Mouse (Mus musculus) liver, embryonic 11.5 days (tissue): ENCODE data around the gene Cops4. TPM values are rescaled to one million over a fixed set of nuclear protein-coding genes. Genes with fewer than 3 reads are reported as not detected.

Experiments
- ATAC-seq: fragments of 200-750 bp; cut with Nextera tagmentation; replicated peaks from 2 replicates; pipeline ENCODE4 v1.8.0; 2017; ENCODE audit warnings: moderate number of reproducible peaks, mild to moderate bottlenecking, moderate TSS enrichment, moderate library complexity; ENCODE audit not compliant: low FRiP score
- DNase-seq: peaks from one replicate; pipeline ENCODE4 v3.0.0-alpha.2; 2017; ENCODE audit warnings: low spot score
- H3K27ac ChIP-seq: fragments of 300-500 bp; sonication (generic); 2 replicates; pipeline ENCODE4 v1.5.1; 2014; ENCODE audit warnings: mild to moderate bottlenecking, low read depth, low read length, control low read depth
- H3K27me3 ChIP-seq: fragments of 300-500 bp; sonication (generic); replicated peaks from 2 replicates; pipeline ENCODE4 v1.6.1; 2014; ENCODE audit warnings: low read length, mixed read lengths; ENCODE audit not compliant: control insufficient read depth, insufficient read depth
- H3K36me3 ChIP-seq: fragments of 300-500 bp; sonication (generic); 2 replicates; pipeline ENCODE4 v1.6.1; 2014; ENCODE audit warnings: mild to moderate bottlenecking, low read length, moderate library complexity, mixed read lengths; ENCODE audit not compliant: control insufficient read depth, insufficient read depth
- H3K4me1 ChIP-seq: fragments of 300-500 bp; sonication (generic); replicated peaks from 2 replicates; pipeline ENCODE4 v1.6.1; 2014; ENCODE audit warnings: low read length, mixed read lengths; ENCODE audit not compliant: control insufficient read depth, insufficient read depth
- H3K4me2 ChIP-seq: fragments of 300-500 bp; sonication (generic); 2 replicates; pipeline ENCODE4 v1.6.1; 2014; ENCODE audit warnings: mild to moderate bottlenecking, control low read depth, moderate library complexity
- H3K4me3 ChIP-seq: fragments of 300-500 bp; sonication (generic); 2 replicates; pipeline ENCODE4 v1.5.1; 2014; ENCODE audit warnings: low read depth, low read length, control low read depth
- H3K9ac ChIP-seq: fragments of 300-500 bp; sonication (generic); 2 replicates; pipeline ENCODE4 v1.6.1; 2014; ENCODE audit warnings: low read depth, low read length, control low read depth
- H3K9me3 ChIP-seq: fragments of 300-500 bp; sonication (generic); 2 replicates; pipeline ENCODE4 v1.6.1; 2016; ENCODE audit warnings: low read length, inconsistent platforms, mixed read lengths; ENCODE audit not compliant: control insufficient read depth
- WGBS: fragments of 180-500 bp; shearing (Covaris S2); extraction: QIAGEN DNeasy Blood & Tissue Kit; methylation state at CpG from one replicate; pipeline ENCODE4 v1.1.7; 2014; 5-methylcytosine and 5-hydroxymethylcytosine counted together
- polyA plus RNA-seq: library from polyadenylated mRNA; unstranded; fragments of >200 nt; fragmentation: Nextera tagmentation; extraction: Ambion mirVana; gene quantifications from 2 replicates; pipeline ENCODE4 v1.2.1, GENCODE M21; 2014

Gene Cops4
- polyA plus RNA-seq: 166 and 176 TPM in 2 replicates

DNA sequence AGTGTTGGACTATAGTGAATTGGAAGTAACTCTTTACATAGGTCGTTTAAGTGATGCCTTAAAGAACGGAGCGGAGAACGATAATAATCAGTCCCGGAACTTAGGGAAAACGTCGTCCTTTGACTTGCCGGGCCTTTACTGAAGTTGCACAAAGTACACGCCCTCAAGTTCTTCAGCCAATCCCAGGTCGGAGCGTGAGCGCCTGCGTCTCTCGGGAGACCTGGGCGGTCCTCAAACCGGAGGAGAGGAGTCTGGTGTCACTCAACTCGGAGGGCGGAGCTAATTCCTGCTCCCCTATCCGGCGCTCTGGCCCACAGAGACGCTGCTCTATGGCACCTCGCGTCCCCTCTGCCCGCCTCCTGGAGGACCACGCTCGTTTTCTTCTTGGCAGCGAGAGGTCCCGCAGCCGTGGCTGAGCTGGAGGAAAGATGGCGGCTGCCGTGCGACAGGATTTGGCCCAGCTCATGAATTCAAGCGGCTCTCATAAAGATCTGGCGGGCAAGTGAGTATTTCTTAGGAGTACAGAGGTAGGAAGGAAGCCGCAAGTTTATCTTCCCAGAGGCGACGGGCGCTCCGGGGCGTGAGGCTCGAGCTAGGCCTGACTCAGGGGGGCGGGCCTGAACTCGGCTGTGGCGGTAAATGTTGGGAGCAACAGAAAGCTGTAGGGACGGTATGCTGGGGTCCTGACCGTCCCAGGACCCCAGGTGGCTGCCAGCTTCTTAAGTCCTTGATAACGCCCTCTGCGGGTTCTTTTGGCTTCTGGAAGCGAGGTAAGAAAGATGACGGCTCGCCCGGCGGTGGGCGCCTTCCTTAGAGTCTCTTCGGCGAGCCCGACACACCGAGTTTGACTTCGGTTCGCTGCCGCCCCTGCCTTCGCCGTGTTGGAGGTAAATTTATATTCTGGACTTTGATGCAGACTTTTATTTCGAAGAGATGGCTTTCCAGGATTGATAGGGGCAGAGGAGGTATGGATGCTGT lies at the start of gene Cops4:
Gene Cops4, plus strand, starts transcription at position 261 of the 978 bp plus-strand sequence.
- peak within 1 kb of the TSS; percentile 81 for H3K4me2 ChIP-seq
- H3K27ac ChIP-seq: peak within 1 kb of the TSS; percentile 40
- H3K4me1 ChIP-seq: peaks cover 5% of the 10 kb centered on the region
- H3K27me3 ChIP-seq: no peaks in the 10 kb centered on the region
- DNase-seq: peak; percentile 92
- ATAC-seq: peak; percentile 100
- WGBS: under 1% methylated on average over 64 of the region's 64 CpGs
- H3K4me3 ChIP-seq: peak within 1 kb of the TSS; percentile 76
- H3K9me3 ChIP-seq: no peaks in the 10 kb centered on the region
- no peaks in the 10 kb centered on the region for H3K36me3 ChIP-seq
- peak within 1 kb of the TSS; percentile 71 for H3K9ac ChIP-seq

DNA sequence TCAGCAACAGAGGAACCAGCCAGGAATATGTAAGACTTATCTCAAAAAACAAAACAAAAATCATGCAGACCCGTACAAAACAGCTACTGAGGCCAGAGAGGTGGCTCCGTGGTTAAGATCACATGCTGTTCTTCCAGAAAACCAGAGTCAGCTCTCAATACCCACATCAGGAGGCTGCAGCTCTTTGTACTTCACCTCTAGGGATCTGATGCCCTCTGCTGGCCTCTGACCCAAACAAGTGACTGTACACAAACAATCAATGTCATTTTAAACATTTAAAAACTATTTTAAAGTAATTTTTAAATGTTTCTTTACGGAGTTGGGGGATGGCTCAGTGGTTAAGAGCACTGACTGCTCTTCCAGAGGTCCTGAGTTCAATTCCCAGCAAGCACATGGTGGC lies 41.8 kb upstream of the Cops4 start:
- Histone ChIP-seq H3K27me3 (no peaks in the 10 kb centered on the region), H3K27ac (no peak overlapping the region), H3K4me3 (no peak overlapping the region), H3K4me1 (no peaks in the 10 kb centered on the region), H3K36me3 (no peaks in the 10 kb centered on the region; the same call in 1 of the 2 replicates), H3K9ac (no peak overlapping the region), H3K4me2 (no peak overlapping the region), H3K9me3 (no peaks in the 10 kb centered on the region)
- no peak for DNase-seq
- 73% methylated on average over 3 of the region's 3 CpGs for WGBS
- ATAC-seq: no peak

DNA sequence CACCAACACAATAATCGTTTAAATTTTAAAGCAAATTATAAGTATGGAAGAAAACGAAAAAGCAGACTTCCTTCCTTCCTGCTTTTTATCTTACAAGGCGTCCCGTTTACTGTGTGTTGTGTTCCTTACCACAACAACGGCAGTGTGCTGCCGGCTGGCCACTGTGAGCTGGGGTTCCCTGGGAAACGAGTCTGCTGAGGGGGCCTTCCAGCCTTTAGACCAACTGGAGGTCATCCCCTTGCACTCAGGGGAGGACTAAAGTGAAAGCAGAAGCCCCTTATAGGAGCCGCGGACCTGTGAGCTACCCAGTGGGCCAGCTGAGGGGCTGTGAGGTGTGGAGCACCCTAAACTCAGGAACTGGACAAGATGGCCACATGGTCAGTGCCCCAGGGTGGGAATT lies 40.5 kb upstream of the Cops4 start:
- no peaks in the 10 kb centered on the region for H3K9me3 ChIP-seq
- H3K9ac ChIP-seq: no peak overlapping the region
- ATAC-seq: no peak
- H3K27me3 ChIP-seq: no peaks in the 10 kb centered on the region
- H3K27ac ChIP-seq: no peak overlapping the region
- DNase-seq: no peak
- 82% methylated on average over 9 of the region's 9 CpGs for WGBS
- H3K4me3 ChIP-seq: no peak overlapping the region
- no peak overlapping the region for H3K4me2 ChIP-seq
- no peaks in the 10 kb centered on the region for H3K4me1 ChIP-seq
- no peaks in the 10 kb centered on the region; the same call in 1 of the 2 replicates for H3K36me3 ChIP-seq

DNA sequence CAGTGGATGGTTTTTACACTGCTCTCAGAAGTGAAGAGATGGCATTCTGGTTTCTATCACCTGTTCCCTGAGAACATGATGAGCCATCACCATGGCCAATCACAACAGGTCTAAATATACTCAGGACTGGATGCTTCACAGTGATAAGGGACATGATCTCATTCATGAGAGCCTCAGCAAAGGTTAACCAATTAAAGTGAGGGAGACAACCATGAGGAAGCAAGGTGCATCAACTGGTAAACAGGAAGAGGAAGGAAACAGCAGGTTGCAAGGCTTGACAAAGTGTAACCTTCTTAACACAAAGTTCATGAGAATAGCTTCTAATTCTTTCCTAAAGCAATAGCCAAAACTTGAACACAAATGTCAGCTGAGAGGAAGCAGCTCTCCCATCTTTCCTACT lies 34.5 kb upstream of the Cops4 start:
- no peak overlapping the region for H3K27ac ChIP-seq
- H3K9ac ChIP-seq: no peak overlapping the region
- no peaks in the 10 kb centered on the region; the same call in 1 of the 2 replicates for H3K36me3 ChIP-seq
- no peak overlapping the region for H3K4me3 ChIP-seq
- ATAC-seq (no peak), DNase-seq (no peak)
- H3K4me2 ChIP-seq: no peak overlapping the region
- H3K27me3 ChIP-seq: no peaks in the 10 kb centered on the region
- no peaks in the 10 kb centered on the region for H3K9me3 ChIP-seq
- H3K4me1 ChIP-seq: no peaks in the 10 kb centered on the region

DNA sequence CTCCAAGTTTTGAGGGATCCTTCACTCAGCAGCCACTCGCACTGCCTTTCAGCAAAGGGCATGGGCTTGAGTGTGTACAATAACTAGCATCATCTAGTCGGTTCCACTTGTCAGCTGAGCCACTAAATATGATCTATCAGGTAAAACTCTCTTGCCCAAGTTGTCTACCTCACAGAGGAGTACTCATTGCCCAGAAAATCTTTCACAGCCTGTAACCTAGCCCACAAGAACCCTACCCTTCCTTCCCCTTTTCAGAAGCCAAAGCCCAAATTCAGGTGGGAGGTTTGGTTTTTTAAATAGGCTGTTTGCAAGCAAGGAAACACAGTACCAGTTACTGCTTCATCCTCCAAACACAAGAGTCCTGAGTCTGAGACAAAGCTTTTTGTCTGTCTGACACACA lies 31.0 kb upstream of the Cops4 start:
- H3K27ac ChIP-seq: no peak overlapping the region
- WGBS: 84% methylated on average over 2 of the region's 2 CpGs
- H3K9me3 ChIP-seq: no peaks in the 10 kb centered on the region
- no peak overlapping the region for H3K9ac ChIP-seq
- H3K4me1 ChIP-seq: peaks cover 7% of the 10 kb centered on the region
- DNase-seq (no peak), ATAC-seq (no peak)
- no peaks in the 10 kb centered on the region for H3K36me3 ChIP-seq
- H3K27me3 ChIP-seq: no peaks in the 10 kb centered on the region
- no peak overlapping the region for H3K4me2 ChIP-seq
- H3K4me3 ChIP-seq: no peak overlapping the region

DNA sequence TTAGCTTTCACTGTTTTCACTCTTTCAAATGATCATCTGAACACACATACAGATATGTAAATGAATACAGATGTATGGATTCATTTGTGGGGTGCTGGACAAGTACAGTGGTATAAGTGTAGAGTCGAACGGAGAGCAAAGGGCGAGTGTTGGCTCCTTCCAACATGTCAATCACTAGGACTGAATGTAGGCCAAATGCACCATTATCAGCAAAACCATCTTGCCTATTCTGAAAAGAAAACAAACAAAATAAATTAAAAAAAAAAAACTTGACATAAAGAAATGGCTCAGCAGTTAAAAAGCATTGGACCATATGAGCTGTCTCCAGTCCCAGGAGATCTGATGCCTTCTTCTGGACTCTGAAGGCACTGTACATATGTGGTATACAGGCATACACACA lies 29.9 kb upstream of the Cops4 start:
- DNase-seq: no peak
- ATAC-seq: no peak
- WGBS: 92% methylated on average over 3 of the region's 3 CpGs
- Histone ChIP-seq H3K4me3 (no peak overlapping the region), H3K4me1 (peaks cover 7% of the 10 kb centered on the region), H3K4me2 (no peak overlapping the region), H3K9ac (no peak overlapping the region), H3K27me3 (no peaks in the 10 kb centered on the region), H3K27ac (no peak overlapping the region), H3K36me3 (no peaks in the 10 kb centered on the region), H3K9me3 (no peaks in the 10 kb centered on the region)

DNA sequence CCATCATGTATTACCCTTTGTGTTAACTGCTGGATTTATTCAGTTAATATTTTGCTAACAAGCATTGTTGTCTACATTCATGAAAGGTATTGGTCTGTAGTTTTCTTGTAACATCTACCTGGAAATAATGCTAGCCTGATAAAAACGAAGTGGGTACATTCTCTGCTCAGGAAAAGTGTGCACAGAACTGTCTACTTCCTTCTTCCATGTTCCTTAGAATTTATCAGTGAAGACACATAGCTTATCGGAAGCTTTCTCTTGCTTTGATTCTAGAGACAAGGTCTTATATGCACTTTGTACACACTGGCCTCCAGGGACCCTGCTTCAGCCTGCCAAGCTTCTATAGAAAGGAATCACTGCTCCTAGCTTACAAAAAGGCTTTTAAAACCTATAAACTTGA lies 28.8 kb upstream of the Cops4 start:
- Histone ChIP-seq H3K4me1 (peaks cover 7% of the 10 kb centered on the region), H3K27ac (no peak overlapping the region), H3K4me3 (no peak overlapping the region), H3K4me2 (no peak overlapping the region), H3K9me3 (no peaks in the 10 kb centered on the region), H3K36me3 (no peaks in the 10 kb centered on the region), H3K9ac (no peak overlapping the region), H3K27me3 (no peaks in the 10 kb centered on the region)
- no peak for ATAC-seq
- DNase-seq: no peak
- WGBS: 62% methylated on average over 2 of the region's 2 CpGs

DNA sequence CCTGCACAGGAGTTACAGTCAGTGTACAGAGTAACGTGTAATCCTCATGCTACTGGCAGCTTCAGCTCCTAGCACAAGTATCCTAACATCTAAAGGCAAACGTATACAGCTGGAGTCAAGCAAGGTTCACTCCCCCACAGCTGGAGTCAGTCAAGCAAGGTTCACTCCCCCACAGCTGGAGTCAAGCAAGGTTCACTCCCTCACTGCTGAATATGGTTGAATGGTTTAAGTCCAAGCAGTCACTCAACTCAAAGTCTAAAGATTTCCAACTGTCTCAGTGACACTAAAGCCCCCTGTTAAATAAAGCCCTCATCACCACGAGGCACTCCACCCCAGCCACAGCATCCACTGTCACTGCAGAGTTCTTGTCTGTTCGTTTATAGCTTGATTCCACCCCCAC lies 26.4 kb upstream of the Cops4 start:
- Histone ChIP-seq H3K4me1 (peaks cover 11% of the 10 kb centered on the region), H3K4me3 (no peak overlapping the region), H3K4me2 (no peak overlapping the region), H3K9me3 (no peaks in the 10 kb centered on the region), H3K27me3 (no peaks in the 10 kb centered on the region), H3K27ac (no peak overlapping the region), H3K9ac (no peak overlapping the region), H3K36me3 (no peaks in the 10 kb centered on the region)
- ATAC-seq (no peak), DNase-seq (no peak)
- WGBS: 69% methylated on average over 4 of the region's 4 CpGs
